Mouse (Mus musculus) telencephalon, adult 2 months (tissue): ENCODE data around the gene Etv2.

Source experiments
- DNase-seq: peaks from one replicate; pipeline ENCODE4 v3.0.0-alpha.2; 2011; ENCODE audit warnings: low read depth, low spot score

Etv2 gene

DNA sequence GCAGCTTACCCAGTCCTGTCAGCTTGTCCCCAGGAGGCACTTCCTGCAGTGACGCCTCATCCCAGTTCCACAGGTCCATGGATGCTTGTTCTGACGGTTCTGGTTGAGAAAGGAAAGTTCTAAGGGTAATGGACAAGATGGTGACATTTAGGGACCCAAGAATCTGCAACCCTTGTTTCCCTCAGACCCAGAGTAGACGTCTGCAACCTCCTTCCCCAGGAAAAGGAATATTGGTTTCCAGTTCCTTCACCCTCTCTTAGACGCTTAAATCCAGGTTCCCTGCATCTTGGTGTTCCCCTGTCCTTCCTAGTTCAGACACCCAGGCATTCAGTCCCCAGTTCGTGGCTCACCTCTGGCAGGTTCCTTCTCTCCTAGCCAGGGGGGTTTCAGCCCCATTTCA, at the start of gene Etv2:
Etv2 (minus strand) TSS at position 101 of the 400 bp plus-strand sequence.
- DNase-seq, result no peak

DNA sequence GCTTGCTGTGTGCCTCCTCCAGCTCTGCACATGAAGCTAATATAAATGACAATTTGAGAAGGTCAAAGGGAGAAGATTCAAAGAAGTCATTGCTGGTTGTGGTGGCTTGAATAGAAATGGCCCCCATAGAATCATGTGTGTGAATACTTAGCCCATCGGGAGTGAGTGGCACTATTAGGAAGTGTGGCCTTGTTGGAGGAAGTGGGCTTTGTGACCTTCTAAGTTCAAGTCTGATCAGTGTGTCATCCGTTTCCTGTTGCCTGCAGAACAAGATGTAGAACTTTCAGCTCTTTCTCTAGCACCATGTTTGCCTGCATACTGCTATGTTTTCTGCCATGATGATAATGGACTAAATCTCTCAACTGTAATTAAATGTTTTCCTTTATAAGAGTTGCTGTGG, 47.8 kb upstream of the Etv2 start:
- no peak for DNase-seq

DNA sequence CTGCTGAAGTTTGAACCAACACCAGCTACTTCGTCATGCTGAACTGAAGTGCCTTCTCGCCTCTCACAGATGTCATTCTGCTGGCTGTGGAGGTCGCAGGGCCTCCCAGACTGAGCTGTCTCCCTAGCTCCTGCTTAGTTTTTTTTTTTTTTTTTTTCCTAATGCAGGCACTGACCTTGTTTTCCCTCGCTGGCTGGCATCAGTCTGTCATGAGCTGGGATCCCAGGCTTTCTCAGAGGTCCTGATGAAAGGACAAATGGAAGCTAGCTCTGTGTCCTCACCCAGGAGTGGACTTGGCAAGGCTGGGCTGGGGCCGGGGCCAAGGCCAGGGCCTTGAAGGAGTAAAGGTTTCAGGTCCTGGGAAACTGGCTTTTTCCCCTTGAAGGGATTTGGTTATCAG, 46.2 kb upstream of the Etv2 start:
- no peak for DNase-seq

DNA sequence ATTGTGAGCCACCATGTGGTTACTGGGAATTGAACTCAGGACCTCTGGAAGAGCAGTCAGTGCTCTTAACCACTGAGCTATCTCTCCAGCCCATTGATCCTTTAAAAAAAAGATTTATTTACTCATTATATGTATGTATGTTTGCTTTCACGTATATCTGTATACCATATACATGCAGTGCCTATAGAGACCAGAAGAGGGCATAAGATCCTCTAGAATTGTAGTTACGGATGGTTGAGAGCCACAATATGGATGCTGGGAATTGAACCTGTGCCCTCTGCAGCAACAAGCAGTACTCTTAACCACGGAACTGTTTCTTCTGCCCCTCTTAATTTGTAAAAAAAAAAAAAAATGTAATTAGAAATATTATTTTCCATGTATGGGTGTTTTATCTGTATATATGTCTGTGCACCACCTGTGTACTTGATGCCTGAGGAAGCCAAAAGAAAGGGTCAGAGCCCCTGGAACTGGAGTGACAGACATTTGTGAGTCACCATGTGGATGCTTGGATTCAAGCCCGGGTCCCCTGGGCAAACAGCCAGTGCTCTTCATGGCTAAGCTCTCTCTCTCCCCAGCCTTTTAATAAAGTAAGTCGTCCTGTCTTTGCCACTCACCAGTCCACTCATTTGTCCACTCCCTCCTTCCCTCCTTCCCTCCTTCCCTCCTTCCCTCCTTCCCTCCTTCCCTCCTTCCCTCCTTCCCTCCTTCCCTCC, 42.8 kb upstream of the Etv2 start:
- no peak for DNase-seq

DNA sequence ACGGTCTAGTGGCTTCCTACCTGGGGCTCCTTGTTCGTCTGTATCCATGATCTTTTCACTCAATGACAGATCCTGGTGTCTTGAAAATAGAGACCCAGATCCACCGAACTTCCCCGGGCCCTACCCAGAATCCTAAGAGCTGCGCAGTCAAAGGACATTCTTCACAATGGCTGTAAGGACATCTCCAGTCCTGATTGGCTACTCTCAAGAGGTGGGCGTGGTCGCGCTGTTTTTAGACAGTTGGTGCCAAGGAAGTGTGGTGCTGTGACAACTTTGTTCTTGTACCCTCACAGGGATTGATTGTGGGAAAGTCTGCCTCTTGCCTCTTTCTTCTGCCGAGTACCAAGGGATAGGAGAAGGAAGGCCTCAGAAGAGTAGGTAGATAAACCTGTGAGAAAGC, 35.8 kb upstream of the Etv2 start, which contains the start of gene Pmis2:
Pmis2 (minus strand) TSS at position 126 of the 400 bp plus-strand sequence.
- DNase-seq, result no peak

DNA sequence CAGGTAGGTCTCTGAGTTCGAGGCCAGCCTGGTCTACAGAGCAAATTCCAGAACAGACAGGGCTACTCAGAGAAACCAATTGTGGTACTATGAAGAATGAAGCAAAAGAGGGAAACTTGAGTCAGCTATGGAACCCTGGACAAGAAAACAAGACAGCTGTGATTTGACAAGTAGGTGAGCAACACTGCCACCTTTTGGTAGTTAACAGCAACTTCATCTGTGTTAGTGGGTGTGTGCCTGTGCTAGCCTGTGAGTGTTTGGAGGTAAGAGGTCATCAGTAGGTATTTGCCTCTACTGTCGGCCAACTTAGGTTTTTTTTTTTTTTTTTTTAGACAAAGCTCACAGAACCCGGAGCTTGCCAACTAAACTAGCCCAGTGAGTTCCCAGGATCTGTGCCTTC, 33.6 kb upstream of the Etv2 start:
- DNase-seq, result no peak

DNA sequence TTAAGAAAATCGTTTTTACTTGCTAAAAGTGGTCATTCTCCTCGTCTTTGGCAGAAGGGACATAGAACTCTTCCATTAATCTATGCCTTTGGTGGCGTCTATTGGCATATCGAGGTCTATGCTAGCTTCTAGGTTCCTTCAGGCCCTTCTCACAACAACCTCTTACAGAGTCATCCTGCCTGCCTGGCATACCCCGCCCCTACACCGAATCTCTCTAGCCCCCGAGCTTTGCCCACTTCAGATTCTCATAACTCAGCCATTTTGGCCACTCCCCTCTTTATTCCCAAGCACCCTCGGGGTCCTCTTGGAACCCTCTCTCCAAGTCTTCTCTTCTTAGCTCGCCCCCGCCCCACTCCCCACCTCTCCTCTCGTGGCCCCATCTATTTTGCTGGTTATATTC, 29.7 kb upstream of the Etv2 start:
- DNase-seq, result no peak

DNA sequence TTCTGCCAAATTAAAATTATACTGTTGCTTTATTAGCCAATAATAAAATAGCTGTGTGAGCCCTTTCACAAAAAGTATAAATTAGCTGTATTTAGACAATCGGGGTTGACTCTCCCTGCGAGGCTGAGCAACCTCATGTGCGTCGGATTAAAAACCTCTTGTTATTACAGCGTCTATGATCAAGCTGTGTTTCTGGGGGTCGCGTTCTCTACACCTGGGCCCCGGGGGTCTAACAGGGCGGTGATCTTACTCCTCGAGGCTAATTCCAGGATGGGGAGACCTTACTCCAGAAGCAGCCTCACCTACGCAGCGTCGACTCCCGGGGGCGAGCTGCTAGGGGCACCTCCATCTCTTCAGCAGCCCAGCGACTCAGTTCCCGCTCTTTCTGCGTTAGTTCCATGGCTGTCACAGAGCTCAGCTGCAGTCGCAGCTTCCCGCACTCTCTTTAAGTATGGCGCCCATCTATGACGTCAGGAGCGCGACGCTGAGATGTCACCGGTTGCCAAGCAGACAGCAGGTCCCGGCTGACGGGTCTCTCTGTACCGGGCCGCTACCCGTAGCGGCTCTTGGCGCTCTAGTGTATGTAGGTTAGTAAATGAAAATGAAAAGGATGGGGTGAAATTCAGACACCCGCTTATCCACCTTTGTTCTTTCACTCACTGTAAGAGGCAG, 29.0 kb upstream of the Etv2 start, which contains the start of gene Haus5:
Haus5 (minus strand) TSS at position 466 of the 672 bp plus-strand sequence.
- DNase-seq, result peak; percentile 91

DNA sequence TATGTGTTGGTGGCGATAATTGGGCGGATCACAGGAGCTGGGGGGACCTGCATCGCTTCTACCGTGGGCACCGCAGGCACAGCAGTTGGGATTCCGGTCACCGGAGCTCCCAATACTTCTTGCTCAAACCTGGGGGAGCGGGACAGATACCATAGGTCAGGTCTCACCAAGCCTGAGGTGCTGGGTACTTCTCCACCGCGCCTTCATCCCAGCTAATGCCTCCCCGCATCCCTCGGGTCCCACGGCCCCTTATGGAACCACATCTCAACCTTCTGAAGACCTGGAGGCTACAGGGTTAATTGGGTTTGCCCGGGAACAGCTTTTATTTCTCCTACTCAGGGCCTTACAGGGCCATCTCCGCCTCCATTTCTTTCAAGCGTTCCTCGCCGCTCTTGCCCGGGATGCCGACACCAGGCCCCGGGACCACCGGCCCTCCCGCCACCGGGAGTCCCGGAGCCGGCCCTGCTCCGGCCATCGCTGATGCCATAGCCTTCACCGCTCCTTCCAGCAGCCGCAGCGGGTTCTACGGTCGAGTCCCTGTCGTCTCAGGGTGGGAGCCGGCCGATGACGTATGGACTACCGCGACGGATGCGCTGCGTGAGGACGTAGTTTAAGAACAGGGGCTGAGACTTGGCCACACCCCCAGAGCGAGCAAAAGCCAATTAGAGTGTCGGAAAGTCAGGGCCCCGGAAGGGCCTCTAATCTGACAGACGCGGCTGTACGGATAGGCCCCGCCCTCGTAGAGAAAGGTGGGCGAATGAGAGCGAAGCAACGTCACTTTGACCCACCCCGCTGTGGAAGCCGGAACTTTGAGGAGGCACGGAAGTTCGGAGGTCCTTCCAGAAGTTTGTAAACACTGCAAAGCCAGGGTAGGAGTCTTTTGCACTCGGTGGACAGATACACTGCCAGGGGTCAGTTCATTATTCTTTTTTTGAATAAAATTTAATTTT, 14.2 kb upstream of the Etv2 start, which contains the start of gene Rbm42:
Rbm42 (minus strand) TSS at position 727 of the 950 bp plus-strand sequence.
- DNase-seq, result peak; percentile 99

DNA sequence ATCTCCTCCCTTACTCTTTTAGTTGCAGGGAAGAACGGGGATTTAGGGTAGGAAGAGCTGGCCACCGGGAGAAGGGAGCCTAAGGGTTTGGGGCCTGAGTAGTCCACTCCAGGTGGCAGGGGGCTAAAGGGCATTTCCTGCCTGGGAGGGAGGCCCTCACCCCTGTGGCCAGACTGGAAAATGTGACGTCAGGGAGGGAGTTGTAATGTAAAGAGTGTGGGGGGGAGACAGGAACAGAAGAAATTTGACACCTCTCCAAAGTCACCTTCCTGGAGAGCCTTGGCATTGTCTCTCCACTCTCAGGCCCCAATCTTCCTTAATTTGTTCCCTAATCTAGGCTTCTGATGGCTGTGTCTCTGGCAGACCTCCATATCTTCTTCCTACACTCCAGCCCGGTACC, 3.4 kb upstream of the Etv2 start:
- no peak for DNase-seq

DNA sequence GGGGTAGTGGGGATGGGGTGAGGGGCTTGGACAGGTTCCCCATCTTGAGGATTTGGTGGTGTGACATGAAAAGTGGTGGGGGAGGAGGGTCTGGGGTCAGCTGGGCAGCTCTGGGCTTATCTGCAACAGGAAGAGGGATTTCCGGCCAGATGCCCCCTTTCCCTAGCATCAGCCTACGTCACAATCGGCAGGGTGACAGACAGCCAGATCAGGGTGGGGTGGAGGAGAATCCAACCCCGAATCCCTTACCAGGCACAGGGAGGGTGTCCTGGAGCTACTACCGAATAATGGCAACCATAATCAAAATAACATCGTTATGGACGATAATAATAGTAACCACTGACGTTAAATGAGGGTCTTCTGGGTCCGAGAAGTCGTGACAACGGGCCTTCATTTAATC, 743 bp upstream of the Etv2 start:
- no peak for DNase-seq

DNA sequence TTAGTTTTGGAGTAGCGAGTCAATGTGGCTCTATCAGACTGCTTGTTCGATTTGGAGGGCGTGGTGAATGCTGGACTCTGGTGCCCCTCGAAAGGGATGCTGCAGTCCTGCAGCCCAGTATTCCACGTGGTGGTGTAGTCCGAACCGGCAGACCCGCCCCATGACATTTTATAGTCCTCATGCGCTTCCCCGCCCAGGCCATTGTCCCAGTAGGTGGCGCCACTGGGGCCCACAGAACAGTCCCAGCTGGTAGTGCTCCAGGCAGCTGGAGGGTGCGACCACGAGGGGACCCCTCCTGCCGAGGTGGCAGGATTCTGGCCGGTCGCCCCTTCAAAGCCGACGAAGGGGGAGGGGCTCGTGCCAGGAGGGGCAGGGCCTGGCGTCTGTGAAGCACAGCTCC, 1.0 kb downstream of the Etv2 start:
- no peak for DNase-seq

DNA sequence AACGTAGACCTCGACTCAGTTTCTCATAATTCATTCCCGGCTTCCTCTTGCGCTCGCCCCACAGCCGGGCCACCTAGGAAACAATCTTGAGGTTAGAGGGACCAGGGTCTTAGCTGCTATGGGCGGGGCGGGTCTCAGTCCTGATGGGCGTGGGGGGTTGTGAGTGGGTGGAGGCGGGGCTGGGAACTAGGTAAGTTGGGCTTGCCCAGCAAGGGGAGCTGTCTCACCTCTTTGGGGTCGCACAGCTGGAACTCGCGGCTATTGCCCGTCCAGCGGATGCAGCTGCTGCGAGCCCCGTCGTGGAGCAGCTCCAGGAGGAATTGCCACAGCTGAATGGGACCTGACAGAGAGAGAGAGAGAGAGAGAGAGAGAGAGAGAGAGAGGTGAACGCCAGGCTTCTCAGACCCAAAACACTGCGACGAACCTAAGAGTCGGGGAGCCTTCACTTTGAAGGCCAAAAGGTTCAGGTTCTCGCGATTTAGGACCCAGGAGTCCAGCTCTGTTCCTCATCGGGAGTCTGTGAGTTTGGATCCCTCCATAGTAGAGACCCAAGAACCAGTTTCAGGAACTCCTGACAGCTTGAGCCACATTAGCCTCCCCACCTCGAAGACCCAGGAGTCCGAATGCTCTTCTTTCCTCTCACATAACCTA, 1.8 kb downstream of the Etv2 start:
- no peak for DNase-seq

DNA sequence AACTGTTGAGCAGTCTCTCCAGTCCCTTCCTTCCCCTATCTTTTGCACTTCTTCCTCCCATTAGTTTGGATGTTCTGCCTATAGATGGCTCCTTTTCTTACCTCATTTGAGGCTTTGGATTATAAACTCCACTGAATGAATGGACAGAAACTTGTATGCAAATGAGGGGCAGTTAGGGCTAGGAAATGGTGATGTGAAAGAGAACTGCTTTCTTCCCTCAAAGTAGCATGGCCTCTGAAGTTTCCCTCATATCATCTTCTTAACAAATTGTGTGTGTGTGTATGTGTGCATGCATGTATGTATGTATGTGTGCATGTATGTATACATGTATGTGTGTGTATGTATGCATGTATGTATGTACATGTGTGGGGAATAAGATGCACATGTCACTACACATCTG, 6.6 kb downstream of the Etv2 start:
- no peak for DNase-seq

DNA sequence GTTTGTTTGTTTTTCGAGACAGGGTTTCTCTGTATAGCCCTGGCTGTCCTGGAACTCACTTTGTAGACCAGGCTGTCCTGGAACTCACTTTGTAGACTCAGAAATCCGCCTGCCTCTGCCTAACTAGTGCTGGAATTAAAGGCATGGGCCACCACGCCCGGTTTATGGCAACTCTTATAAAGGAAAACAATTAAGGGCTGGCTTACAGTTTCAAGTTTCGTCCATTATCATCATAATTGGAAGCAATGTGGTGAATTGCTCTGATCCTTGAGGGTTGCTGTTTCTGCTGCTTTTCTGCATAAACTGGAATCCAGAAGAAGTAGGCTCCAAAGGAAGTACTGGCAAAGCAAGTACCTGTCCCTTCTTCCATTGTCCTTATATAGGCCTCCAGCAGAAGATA, 9.0 kb downstream of the Etv2 start:
- DNase-seq, result no peak

DNA sequence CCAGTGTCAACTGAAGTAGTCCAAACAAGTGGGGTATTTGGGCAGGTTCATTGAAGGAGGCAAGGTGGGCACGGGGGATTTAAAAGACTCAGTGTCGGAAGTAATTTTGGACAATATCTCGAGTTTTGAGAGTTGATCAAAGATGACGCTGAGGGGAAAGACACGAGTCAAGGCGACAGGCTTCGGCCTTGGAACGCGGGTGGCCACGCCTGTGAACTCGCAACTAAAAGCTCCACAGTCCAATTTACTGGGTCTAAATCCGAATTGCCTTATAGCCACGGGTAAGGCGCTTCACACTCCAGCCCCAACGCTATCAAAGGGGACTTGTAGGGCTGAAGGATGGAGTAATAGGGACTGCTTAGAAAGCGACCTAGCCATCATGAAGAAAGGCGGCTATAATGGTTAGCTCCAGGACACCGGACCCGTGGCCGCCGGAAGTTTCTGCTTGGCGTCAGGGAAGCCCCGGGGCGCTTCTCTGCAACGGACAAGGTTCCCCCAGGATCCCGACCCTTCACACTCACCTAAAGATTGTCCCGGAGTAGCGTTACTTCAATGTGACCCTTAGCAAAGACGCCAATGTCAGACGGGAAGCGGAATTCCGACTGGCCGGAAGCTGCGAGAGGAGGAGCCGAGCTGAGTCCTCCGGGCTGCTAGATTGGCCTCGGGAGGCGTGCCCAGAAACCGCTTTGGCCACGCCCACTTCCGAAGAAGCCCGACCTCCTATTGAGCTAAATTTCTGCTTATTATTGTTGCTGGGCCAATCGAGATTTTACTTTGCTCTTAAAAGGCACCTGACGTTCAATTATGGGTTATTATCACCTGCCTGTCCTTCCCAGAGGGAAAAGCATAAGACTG, 9.9 kb downstream of the Etv2 start, which contains the start of gene Cox6b1:
Cox6b1 (minus strand) TSS at position 622 of the 855 bp plus-strand sequence.
- DNase-seq, result peak; percentile 94

DNA sequence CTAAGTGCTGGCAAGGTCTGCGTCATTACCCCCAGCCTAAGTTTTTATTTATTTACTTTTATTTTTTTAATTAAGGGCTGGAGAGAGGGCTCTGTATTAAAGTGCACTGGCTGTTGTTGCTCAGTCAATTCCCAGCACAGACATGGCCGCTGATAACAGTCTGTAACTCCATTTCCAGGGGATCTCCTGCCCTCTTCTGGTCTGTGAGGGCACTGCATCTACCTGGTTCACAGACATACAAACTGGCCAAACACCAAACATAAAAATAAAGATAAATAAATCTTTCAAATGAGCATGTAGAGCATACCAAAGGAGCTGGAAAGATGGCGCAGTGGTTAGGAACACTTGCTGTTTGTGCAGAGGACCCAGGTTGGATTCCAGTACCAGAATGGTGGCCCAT, 16.4 kb downstream of the Etv2 start:
- DNase-seq, result no peak

DNA sequence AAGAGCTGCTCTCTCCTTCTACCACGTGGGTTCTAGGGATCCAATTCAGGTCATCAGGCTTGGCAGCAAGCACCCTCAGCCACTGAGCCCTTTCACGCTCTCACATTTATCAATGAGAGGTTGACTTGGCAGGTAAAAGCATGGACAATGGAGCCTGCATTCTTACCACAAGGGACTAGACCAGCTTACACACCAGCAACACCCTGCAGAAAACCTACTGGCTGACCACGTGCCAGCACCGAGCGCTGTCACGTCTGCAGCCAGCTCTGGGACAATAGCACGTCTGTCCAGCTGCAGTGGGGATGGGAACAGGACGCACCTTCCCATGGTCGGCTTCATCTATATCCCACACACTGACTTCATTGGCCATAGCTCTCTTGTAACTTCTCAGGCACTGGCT, 17.0 kb downstream of the Etv2 start:
- no peak for DNase-seq

DNA sequence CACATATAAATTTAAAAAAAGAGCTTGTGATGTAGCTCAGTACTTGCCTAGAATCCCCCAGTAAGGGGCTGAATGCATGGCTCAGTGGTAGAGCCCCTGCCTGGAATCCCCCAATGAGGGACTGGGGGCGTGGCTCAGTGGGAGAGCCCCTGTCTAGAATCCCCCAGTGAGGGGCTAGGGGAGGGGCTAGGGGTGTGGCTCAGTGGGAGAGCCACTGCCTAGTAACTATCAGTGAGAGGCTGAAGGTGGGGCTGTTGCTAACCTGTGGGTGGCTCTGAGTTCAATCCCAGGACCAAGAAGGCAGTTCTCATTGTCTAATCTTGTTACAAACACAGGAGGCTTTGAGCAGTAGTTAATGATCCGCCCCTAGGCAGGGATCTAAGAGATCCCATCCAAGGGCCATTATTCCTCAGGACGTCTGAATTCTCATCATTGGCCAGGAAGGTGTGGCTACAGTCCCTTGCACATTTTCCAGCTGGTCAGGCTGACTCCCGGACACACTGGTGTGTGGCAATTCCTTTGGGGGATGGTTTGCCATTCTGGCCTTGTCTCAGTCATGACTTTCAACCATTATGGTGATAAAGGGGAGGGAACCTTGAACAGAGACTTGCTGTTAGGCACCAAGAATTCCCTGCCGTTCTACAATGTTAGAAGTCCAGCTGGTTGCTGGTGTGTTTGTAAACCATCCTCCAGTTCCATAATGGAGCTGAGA, 20.4 kb downstream of the Etv2 start:
- DNase-seq, result no peak

DNA sequence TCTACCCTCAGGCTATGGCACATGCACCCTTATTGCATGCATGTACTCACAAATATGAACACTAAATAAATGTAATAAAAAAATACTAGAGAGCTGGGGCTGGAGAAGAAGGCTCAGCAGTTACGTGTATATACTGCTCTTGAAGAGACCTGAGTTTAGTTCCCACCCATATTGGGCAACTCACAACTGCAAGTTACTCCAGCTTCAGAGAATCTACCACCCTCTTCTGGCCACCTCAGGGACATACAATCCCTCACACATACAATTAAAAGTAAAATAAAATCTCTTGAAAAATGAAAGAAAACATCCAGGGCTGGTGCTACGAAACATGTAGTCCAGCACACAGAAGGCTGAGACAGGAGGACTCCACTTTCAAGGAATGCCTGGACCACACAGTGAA, 21.2 kb downstream of the Etv2 start:
- peak; percentile 21 for DNase-seq
